Comparison of ENCODE assay signal across 8 mouse cellular contexts in genomic region chr5:100499243-100499642, GRCm38 (mm10). TPM values are rescaled to one million over a fixed set of nuclear protein-coding genes. Genes with fewer than 3 reads are reported as not detected.
DNase-seq lines count a peak whose midpoint lies in the region; ATAC-seq and TF ChIP-seq lines count a peak whose summit lies in the region.

No protein-coding gene starts in this region.

- no peak for DNase-seq in left cerebral cortex, adult 2 months (ENCODE audit: extremely low spot score in 1 of 2, low spot score in 2 of 2)
- no peak for DNase-seq in left cerebral cortex, postnatal 25 days (ENCODE audit: low spot score in 2 of 2)
- no peak for DNase-seq in thymus, postnatal 10 days (ENCODE audit: low spot score in 2 of 2)
- no peak for DNase-seq in natural killer cell, adult 2 months (ENCODE audit: low spot score in 2 of 2)

- no peaks in the 10 kb centered on the region for H3K36me3 ChIP-seq in embryonic facial prominence, embryonic 12.5 days
- no peaks in the 10 kb centered on the region for H3K36me3 ChIP-seq in intestine, embryonic 15.5 days
- H3K36me3 ChIP-seq in neural tube, embryonic 12.5 days: no peaks in the 10 kb centered on the region

- peaks cover 10% of the 10 kb centered on the region for H3K4me1 ChIP-seq in embryonic facial prominence, embryonic 12.5 days
- H3K4me1 ChIP-seq in intestine, embryonic 15.5 days (replicated peaks): peaks cover 10% of the 10 kb centered on the region; the same call in 1 of the 2 replicates
- H3K4me1 ChIP-seq in neural tube, embryonic 12.5 days: peaks cover 18% of the 10 kb centered on the region

- no peak for TF ChIP-seq CTCF in left cerebral cortex, adult 2 months (IDR thresholded peaks at IDR 0.05)

- peak overlapping the region; percentile 83 for H3K4me3 ChIP-seq in left cerebral cortex, adult 2 months
- peak overlapping the region; percentile 62 for H3K4me3 ChIP-seq in embryonic facial prominence, embryonic 12.5 days
- peak overlapping the region; percentile 80 for H3K4me3 ChIP-seq in intestine, embryonic 15.5 days (replicated peaks)
- peak overlapping the region; percentile 68 for H3K4me3 ChIP-seq in neural tube, embryonic 12.5 days

- no peak overlapping the region for H3K27ac ChIP-seq in left cerebral cortex, adult 2 months
- no peak overlapping the region for H3K27ac ChIP-seq in embryonic facial prominence, embryonic 12.5 days
- H3K27ac ChIP-seq in intestine, embryonic 15.5 days: no peak overlapping the region
- H3K27ac ChIP-seq in neural tube, embryonic 12.5 days: no peak overlapping the region

- 29% methylated on average over 2 of the region's 2 CpGs for WGBS in embryonic facial prominence, embryonic 12.5 days
- 30% methylated on average over 2 of the region's 2 CpGs for WGBS in intestine, embryonic 15.5 days
- 36% methylated on average over 2 of the region's 2 CpGs for WGBS in neural tube, embryonic 12.5 days

- 0 out of 2 replicates have a peak overlapping the region, but pooled peaks have one; percentile 65 for H3K9ac ChIP-seq in embryonic facial prominence, embryonic 12.5 days
- H3K9ac ChIP-seq in intestine, embryonic 15.5 days: peak overlapping the region; percentile 61; the same call in 1 of the 2 replicates
- H3K9ac ChIP-seq in neural tube, embryonic 12.5 days: peak overlapping the region; percentile 56

- peak overlapping the region; percentile 93 for H3K4me2 ChIP-seq in embryonic facial prominence, embryonic 12.5 days (replicated peaks)
- peak overlapping the region; percentile 86 for H3K4me2 ChIP-seq in intestine, embryonic 15.5 days (replicated peaks)
- H3K4me2 ChIP-seq in neural tube, embryonic 12.5 days (replicated peaks): peak overlapping the region; percentile 83

- H3K27me3 ChIP-seq in embryonic facial prominence, embryonic 12.5 days: no peaks in the 10 kb centered on the region
- no peaks in the 10 kb centered on the region for H3K27me3 ChIP-seq in intestine, embryonic 15.5 days (replicated peaks)
- H3K27me3 ChIP-seq in neural tube, embryonic 12.5 days (replicated peaks): no peaks in the 10 kb centered on the region

- intact Hi-C loops in left cerebral cortex, adult 2 months (cut with DNase I): loop anchor here (2.0 kb wide), 1 partner anchor 82 kb away; the partner anchor contains the start of gene Sec31a
- intact Hi-C loops in left cerebral cortex, postnatal 25 days (cut with DNase I): no loop called here

- ATAC-seq in embryonic facial prominence, embryonic 12.5 days (ENCODE audit: insufficient number of reproducible peaks, insufficient read depth, low FRiP score, low TSS enrichment): no peak
- ATAC-seq in intestine, embryonic 15.5 days: no peak
- no peak for ATAC-seq in neural tube, embryonic 12.5 days (ENCODE audit: low FRiP score, low read depth)
- no peak for ATAC-seq in erythroid progenitor cell, adult 5-6 weeks (replicated peaks; ENCODE audit: low FRiP score, poor library complexity, severe bottlenecking)

- H3K9me3 ChIP-seq in embryonic facial prominence, embryonic 12.5 days: no peaks in the 10 kb centered on the region
- H3K9me3 ChIP-seq in intestine, embryonic 15.5 days: no peaks in the 10 kb centered on the region
- no peaks in the 10 kb centered on the region for H3K9me3 ChIP-seq in neural tube, embryonic 12.5 days

RNA-seq across cellular contexts. Expression of gene Lin54, which starts 1.2 kb away (rescaled TPM):
- 10 to 100 TPM; 22.0 to 24.2 TPM for total RNA-seq in left cerebral cortex, adult 2 months (2021)
- 10 to 100 TPM; 16.2 to 23.6 TPM for total RNA-seq in left cerebral cortex, postnatal 25 days (2021)
- polyA plus RNA-seq in embryonic facial prominence, embryonic 12.5 days (2016; fragmentation: Nextera tagmentation; extraction: Ambion mirVana): 13.3 and 13.6 TPM in 2 replicates
- polyA plus RNA-seq in intestine, embryonic 15.5 days (2015; fragmentation: Nextera tagmentation; extraction: Ambion mirVana): 12.0 and 13.1 TPM in 2 replicates
- 11.9 and 14.8 TPM in 2 replicates for polyA plus RNA-seq in neural tube, embryonic 12.5 days (2016; fragmentation: Nextera tagmentation; extraction: Ambion mirVana)
- 68.8 and 122 TPM in 2 replicates for total RNA-seq in erythroid progenitor cell, adult 5-6 weeks (2015; ENCODE audit: low replicate concordance)
- 66.7 and 88.1 TPM in 2 replicates for total RNA-seq in erythroid progenitor cell, adult 5-6 weeks (2017; ENCODE audit: low replicate concordance)

RNA-seq across cellular contexts. Expression of gene Cops4, which starts 18.9 kb away (rescaled TPM):
- total RNA-seq in left cerebral cortex, adult 2 months (2021): 10 to 100 TPM; 75.3 to 84.8 TPM
- total RNA-seq in left cerebral cortex, postnatal 25 days (2021): 10 to 100 TPM; 79.6 to 83.2 TPM
- polyA plus RNA-seq in embryonic facial prominence, embryonic 12.5 days (2016; fragmentation: Nextera tagmentation; extraction: Ambion mirVana): 206 and 210 TPM in 2 replicates
- polyA plus RNA-seq in intestine, embryonic 15.5 days (2015; fragmentation: Nextera tagmentation; extraction: Ambion mirVana): 164 and 170 TPM in 2 replicates
- 184 and 197 TPM in 2 replicates for polyA plus RNA-seq in neural tube, embryonic 12.5 days (2016; fragmentation: Nextera tagmentation; extraction: Ambion mirVana)
- total RNA-seq in erythroid progenitor cell, adult 5-6 weeks (2015; ENCODE audit: low replicate concordance): 17.2 and 29.6 TPM in 2 replicates
- total RNA-seq in erythroid progenitor cell, adult 5-6 weeks (2017; ENCODE audit: low replicate concordance): 28.4 and 53.8 TPM in 2 replicates
